Mouse (Mus musculus) frontal cortex, postnatal 14 days (tissue): ENCODE measurements around the gene Taf12.

ENCODE experiments used
- DNase-seq, 2 experiments: peaks; one replicate each; pipeline ENCODE4 v3.0.0; 2022; ENCODE audit warnings: low spot score in 2 of 2

Gene Taf12

DNA sequence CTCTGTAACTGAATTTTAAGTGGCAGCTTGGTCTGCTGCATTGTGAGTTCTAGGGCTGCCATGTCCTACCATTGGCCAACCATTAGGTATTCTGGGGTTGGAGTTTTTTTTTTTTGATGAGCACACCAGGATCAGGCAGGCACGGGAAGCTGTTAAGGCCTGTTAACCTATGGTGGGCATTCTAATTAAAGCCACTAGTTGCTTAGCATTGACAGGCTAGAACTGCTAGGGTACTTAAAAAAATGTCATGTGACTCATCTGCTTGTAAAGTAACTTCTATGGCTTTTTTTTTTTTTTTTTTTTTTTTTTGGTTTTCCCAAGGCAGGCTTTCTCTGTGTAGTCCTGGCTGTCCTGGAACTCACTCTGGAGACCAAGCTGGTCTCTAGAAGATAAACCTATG, 37.0 kb downstream of the Taf12 start:
- no peak for DNase-seq

DNA sequence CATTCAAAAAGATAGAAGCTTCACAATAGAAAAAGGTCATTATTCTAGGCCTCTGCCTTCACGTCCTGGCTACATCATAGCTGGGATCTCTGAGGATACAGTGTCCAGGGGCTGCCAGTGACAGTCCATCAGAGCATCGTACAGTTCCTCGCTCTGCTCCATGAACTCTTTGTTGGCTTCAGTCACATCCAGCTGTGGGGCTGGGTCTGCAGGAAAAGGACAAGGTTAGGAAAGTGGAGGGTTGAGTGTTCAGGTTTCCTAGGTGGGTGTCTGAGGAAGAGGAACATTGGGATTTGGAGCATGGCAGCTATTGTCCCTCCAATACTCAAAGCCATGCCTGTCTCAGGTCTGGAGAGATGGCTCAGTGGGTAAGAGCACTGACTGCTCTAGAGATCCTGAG, 37.6 kb downstream of the Taf12 start:
- no peak for DNase-seq

DNA sequence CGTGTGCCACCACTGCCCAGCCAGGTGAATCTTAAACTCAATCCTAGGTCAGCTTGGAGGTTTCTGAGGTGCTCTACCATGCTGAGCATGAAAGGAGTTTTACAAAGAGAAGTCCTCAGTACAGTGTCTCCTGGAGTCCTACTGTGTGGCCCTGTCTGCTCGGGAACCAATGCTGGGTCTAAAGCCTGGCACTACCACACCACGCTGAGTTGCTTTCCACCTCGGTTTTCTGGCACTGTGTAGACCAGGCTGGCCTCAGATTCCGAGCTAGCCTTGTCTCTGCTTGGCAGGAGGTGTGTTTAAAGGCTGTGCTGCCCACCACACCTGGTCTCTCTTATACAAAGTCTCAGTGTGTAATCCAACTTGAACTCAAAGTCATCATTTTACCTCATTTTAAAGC, 38.5 kb downstream of the Taf12 start:
- DNase-seq: no peak

DNA sequence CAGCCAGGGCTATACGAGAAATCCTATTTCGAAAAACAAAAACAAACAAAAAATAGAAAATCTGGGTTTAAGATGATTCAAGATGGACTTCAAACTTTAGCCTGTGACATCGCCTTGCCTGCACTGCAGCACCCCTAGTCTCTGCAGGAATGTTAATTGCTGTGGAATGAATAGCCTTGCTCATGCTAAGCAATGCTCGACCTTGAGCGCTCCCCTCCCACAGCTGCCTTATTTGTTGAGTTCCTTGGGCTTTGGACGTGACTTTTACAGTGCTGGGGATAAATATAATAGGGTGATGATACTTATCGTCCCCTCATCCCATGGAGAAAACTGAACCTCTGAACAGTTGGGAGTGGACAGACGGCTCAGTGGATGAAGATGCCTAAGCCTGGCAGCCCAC, 41.5 kb downstream of the Taf12 start:
- no peak for DNase-seq

DNA sequence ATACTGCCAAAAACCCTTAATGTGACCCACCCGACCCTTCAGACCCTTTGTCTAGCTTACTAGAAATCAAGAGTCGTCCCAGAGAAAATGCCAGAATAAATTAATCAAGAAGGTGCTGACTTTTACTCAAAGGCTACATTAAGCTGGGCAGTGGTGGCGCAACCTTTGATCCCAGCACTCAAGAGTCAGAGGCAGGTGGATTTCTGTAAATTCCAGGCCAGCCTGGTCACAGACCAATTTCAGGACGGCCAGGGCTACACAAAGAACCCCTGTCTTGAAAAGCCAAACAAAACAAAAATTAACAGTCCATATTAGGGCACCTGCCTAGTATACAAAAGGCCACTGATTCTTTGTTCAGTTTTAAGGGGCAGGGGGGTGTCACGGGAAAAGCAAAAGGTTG, 52.3 kb downstream of the Taf12 start:
- DNase-seq: no peak

DNA sequence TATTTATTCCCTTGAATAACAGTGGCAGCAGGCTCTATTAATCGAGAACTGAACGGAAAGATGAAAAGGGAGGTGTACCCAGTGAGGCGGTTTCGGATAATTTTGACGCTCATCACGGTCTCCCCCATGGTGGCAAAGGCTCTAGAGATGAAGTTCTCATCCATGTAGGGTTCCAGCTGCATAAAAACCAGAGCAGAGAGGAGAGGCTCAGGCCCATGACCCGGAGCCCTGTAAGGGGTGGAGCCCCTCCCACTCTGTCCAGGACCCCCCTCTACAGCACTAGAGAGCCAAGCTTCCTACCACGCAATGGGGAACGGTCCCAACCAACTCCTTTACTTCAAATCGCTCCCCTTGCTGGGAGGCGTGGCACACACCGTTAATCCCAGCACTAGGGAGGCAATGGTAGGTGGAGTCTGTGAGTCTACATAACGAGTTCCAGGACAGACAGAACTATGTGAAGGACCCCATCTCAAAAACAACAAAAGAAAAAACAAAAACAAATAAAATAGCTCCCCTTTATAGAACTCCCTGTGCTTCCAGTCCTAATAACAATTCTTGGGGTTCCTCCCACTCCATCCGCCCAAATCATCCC, 54.3 kb downstream of the Taf12 start:
- no peak for DNase-seq

DNA sequence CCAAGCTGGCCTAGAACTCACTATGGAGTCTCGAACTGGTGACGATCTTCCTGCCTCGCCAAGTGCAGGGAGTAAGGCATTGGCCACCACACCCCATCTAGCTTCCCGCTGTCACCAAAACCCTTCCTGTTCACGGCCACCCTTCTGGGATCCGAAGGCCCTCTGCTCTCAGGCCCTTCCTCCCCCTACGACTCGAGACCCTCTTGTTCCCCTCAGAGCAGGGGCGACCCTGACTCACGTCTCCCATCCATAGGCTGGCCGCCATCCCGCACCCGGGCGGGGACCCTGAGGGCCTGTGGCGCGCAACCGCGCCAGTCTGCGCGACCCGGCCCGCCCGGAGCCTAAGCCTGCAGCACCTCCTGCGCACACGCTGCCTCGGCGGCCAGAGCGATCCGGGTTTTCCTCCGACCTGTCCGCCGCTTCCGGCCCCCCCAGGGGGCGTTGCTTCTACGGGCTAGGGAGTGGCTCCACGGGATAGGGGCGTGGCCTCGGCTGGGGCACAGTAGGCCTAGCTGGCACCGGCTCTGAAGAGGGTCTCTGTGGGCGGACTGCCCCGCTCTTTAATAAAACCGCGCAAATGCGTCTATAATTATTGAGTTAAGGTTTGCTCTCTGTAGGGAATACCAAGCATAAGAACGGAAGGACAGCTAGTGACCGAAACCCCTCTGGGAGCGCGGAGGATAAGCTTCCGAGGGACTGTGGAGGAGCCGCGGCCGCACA, 55.1 kb downstream of the Taf12 start, which contains the start of gene Trnau1ap:
TSS of gene Trnau1ap (minus strand) at position 424 of the 720 bp plus-strand sequence.
- peak; percentile 59 to 74 for DNase-seq

DNA sequence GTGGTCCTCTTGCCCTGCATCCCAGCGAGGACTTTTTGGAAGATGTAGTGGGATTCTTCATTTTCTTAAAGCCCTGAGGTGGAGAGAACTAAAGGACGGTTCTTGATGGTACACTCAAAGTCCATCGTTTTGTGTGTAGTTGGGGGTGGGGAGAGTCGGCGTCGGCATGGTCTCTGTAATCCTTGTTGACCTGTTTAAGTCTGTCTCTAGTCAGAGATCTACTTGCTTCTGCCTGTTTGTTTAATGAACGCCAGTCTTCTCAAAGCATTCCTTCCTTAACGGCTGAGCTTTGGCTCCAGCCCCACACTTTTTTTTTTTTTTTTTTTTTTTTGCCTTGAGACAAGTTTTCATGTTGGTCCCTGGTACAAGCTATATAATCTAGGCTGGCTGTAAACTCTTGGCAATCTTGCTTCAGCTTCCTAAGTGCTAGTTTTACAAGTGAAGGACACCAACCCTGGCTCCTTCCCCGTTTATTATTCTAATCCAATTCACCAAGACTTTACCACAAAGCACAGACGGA, 55.7 kb downstream of the Taf12 start:
- no peak for DNase-seq

DNA sequence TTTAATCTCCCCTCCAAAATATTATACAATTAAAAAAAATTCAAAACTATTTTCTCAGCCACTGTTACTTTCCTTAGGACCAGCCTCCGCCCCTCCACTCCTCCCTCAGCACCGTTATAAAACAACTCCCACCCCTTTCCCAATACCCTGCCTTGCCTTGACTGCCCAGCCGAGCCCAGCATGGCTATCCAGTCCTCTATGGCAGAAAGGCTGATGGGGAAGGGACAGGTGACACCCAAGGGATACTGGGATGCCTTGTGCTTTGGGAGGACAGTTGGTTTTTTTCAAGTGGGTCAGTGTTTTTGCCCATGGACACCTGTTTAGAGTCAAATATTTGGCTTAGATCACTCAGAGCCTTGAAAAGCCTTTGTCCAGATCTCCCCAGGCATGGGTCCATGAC, 57.8 kb downstream of the Taf12 start:
- no peak for DNase-seq

DNA sequence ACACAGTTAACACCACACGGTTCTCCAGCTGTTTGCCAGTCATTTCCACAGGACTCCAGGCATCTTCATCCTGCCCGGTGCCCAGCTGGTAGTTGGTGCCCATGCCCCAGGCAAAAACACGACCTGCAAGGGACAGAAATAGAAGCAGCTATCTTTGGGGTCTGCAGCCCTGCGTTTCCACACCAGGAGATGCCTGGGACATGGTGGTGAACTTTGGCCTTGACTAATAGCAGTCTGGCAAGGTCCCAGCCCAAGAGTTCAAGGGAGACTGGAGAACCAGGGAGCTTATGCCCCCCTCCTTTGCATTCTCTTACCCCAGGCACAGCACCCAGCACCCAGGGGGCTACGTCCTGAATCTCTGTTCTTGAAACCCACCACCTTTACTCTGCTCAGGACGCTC, 58.7 kb downstream of the Taf12 start:
- no peak for DNase-seq

DNA sequence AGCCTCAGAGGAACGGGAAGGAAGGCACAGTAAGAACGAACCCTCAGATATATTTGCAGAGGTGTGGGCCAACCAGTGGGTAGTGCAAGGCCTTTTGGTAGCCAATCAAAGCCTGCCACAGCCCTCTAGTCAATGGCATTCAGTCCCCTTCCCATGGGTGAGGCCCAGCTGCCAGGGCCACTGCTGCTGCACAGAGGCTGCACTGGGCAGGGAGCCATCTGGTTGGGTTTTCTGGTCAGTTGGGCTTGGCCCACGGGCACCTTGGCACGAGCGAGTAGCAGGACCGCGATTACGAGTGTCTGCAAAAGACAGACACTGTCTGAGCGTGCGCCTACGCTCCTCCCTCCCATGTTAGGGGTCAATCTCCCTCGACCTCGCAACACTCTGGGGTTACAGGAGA, 64.8 kb downstream of the Taf12 start:
- no peak for DNase-seq

DNA sequence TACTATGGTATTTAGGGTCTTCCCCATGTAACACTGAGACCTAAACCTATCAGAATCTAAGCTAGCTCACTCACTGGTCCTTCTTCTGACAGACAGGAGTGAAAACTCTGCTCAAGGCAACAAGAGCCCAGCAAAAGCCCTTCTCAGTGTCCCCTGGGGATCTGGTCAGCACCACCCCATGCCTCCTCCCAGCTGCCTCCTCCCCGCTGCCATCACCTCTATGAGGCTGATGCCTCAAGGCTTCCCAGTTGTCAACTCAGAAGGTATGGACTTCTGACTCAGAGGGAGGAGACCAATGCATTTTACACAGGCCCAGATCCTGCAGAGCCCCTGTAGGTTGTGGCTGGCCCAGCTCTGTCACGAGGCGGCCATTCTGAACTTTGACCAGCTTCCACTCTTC, 67.3 kb downstream of the Taf12 start:
- DNase-seq: no peak

DNA sequence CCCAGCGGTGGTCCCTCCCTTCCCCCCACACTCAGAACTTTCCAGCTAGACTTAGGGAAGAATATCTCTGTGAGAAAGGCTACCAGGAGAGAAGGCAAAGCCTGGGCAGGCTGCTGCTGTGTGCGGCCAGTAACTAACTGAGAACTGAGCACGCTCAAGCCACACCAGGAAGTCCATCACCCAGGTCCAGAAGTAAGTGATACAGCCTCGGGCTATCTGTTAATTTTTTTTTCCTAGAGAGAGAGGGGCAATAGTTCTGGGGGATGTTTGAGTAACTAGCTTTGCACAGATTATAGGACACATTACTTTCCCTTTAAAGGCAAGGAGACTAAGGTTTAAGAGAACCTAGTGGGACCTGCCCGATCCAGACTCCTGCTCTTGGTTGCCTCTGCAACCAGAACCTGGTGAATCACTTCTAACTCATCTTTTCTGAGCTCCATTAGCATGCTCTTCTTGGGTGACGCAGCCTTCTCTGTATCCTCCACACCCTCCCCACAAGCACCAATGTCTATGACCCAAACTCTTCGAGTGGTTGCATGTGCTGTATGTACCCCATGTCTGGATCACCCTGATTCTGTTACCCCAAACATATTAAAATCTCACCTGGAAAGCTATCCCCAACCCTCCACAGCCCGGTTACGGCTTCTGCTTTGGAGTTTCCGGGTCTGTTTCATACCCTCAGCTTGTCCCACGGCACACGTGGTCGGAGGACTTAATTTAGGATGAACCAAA, 70.4 kb downstream of the Taf12 start:
- DNase-seq: no peak
